Mouse (Mus musculus) C3H10T1/2 (cell line): ENCODE measurements around the gene N4bp2. TPM values are rescaled to one million over a fixed set of nuclear protein-coding genes. Genes with fewer than 3 reads are reported as not detected.

Source experiments
- polyA plus RNA-seq, 2 experiments: library from polyadenylated mRNA; unstranded; fragments of >200 nt; fragmentation: generic; extraction: Trizol; gene quantifications; one replicate each; pipeline ENCODE4 v1.2.1; 2012; ENCODE audit warnings: missing spikeins in 2 of 2

The N4bp2 gene
- 1 to 10 TPM in 1 of 2 experiments, under 1 TPM in 1; 0.06 to 2.3 TPM for polyA plus RNA-seq

DNA sequence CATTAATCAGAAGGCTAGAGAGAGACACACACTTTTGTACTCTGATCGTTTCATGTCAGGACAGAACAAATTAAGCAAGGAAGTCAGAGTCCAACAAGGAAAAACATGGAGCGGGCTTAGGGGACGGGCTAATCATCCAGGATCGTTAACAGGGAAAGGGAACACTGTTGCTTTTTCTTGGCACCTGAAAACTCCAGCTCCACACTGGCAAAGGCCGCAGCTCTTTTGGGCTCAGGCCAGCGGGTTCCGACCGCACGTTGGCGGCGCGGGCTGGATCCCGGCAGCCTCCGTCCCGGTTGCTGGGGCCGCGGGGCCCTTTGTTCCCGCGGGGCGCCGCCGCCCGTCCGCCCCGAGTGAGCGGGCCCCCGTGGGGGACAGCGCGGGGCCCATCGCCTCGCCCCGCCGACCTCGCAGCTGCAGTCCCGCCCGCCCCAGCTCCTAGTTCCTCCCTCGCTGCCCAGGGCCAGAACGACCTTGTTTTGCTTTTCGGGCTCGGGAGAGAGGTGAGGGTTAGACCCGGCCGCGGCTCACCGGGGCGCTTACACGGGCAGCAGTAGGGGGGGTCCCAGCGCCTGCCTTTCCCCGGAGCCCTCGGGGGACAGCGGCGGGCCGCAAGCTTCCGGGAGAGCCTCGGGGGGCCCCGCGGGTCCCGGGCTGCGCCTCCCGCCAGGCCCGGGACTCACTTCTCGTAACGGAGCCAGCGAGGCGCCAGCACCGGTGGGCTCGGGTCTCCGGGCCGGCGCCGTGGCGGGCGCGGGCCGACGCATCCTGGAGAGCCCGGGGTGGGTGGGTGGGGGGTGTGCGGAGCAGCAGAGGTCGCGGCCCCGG, at the start of gene N4bp2:
N4bp2 (plus strand) TSS at position 434 of the 828 bp plus-strand sequence.

DNA sequence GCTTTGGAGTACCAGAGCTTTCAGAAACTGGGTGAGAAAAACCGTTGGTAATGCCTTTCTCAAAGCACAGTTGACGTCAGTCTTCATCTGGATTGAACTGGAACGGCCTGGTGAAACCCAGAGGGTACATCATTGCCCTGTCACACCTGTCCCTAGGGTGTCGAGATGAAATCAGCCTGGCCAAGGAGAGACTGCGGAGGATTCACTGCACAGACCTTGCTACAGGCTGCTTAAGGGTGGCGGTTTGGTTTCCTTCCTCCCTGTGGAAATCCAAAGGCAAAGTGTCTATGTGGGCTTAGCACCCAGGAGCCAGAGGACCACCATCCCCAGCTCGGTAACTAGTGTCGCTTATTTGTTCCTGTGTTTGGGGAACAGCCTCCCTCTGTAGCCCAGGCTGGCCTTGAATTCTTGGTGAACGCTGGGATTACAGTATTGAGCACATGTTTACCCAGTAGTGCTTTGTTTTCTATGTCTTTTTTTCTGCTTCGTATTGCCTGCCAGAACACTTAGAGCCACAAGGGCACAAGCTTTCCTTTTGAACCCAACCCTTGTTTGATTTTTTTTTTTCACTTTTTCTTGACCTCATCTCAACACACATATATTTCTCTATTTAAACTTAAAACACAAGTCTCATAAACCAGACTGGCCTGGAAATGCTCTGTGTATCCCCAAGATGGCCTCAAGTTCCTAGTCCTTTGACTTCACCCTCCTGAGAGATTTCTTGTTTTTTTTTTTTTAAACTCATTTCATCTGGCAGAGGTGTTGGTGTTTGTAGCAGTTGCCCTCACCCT, 98.0 kb downstream of the N4bp2 start, which contains the start of gene Rhoh:
Rhoh (plus strand) TSS at position 60 of the 791 bp plus-strand sequence.

Other genes starting within 250 kb of the N4bp2 start
- gene Smim14, start 226.3 kb upstream of the N4bp2 start, polyA plus RNA-seq: 10 to 100 TPM; 46.0 to 97.2 TPM
- gene Ube2k, start 226.3 kb upstream of the N4bp2 start, polyA plus RNA-seq: 10 to 100 TPM; 36.8 to 50.9 TPM
- gene Pds5a, start 65.2 kb upstream of the N4bp2 start, polyA plus RNA-seq: 1 to 10 TPM; 1.1 to 9.8 TPM
- not detected for gene Rhoh, start 97.7 kb downstream of the N4bp2 start, polyA plus RNA-seq
- gene Chrna9, start 171.4 kb downstream of the N4bp2 start, polyA plus RNA-seq: not detected
- under 1 TPM in 1 of 2 experiments, not detected in 1; 0.04 TPM for gene 9130230L23Rik, start 240.8 kb downstream of the N4bp2 start, polyA plus RNA-seq